Mouse (Mus musculus): ENCODE data around the gene Ruvbl2. TPM values are rescaled to one million over a fixed set of nuclear protein-coding genes. Genes with fewer than 3 reads are reported as not detected.
A peak's percentile ranks its signal among the peaks of the same experiment; 100 is the strongest.

Ruvbl2 gene
- polyA plus RNA-seq, 1 experiment from 2014 or later: 179 TPM

- Histone ChIP-seq H3K27ac (replicated peaks; ENCODE audit: low read depth, low read length) (no peak overlapping the region), H3K9ac (replicated peaks; ENCODE audit: low read length) (no peak overlapping the region), H3K36me3 (replicated peaks; ENCODE audit: control insufficient read depth, insufficient read depth, low read depth, low read length) (no peaks in the 10 kb centered on the region), H3K27me3 (ENCODE audit: control insufficient read depth, insufficient read depth, low read length) (peaks cover 61% of the 10 kb centered on the region), H3K9me3 (replicated peaks; ENCODE audit: control insufficient read depth, low read length) (no peaks in the 10 kb centered on the region), H3K4me3 (ENCODE audit: low read depth, low read length) (no peak overlapping the region), H3K4me1 (ENCODE audit: control insufficient read depth, insufficient read depth, low read length) (peaks cover 3% of the 10 kb centered on the region), H3K4me2 (ENCODE audit: low read depth, low read length) (no peak overlapping the region)
- 90% methylated on average over 17 of the region's 17 CpGs for WGBS
- ATAC-seq (replicated peaks; ENCODE audit: insufficient number of reproducible peaks, low FRiP score, low TSS enrichment, low read depth) (no peak), DNase-seq (ENCODE audit: low spot score) (no peak)
These were observed 28.9 kb downstream of the Ruvbl2 start for GRCm38 (mm10) chr7:45408949-45409348.

DNA sequence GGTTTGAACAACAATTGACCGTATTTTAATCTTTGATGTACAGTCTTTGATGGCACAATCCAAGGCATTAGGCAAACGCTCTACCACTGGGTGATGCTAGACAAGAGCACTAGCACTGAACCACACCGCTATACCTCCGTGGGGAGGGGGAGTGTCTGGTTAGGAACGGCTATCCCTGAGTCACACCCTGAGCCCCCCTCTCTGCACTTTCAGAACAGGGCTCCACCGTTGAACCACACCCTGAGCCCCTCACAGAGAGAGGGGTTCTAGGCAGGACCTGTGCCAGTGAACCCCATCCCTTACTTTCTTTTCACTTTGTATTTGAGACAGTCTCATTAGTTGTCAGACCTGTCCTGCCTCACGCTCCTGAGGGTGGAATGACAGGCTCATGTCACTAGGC lies 29.5 kb downstream of the Ruvbl2 start:
- no peaks in the 10 kb centered on the region for H3K36me3 ChIP-seq (replicated peaks; ENCODE audit: control insufficient read depth, insufficient read depth, low read depth, low read length)
- H3K27ac ChIP-seq (replicated peaks; ENCODE audit: low read depth, low read length): no peak overlapping the region
- ATAC-seq (replicated peaks; ENCODE audit: insufficient number of reproducible peaks, low FRiP score, low TSS enrichment, low read depth) (no peak), DNase-seq (ENCODE audit: low spot score) (no peak)
- no peak overlapping the region for H3K9ac ChIP-seq (replicated peaks; ENCODE audit: low read length)
- no peak overlapping the region for H3K4me3 ChIP-seq (ENCODE audit: low read depth, low read length)
- WGBS: 69% methylated on average over 7 of the region's 7 CpGs
- peaks cover 3% of the 10 kb centered on the region for H3K4me1 ChIP-seq (ENCODE audit: control insufficient read depth, insufficient read depth, low read length)
- H3K4me2 ChIP-seq (ENCODE audit: low read depth, low read length): no peak overlapping the region
- H3K27me3 ChIP-seq (ENCODE audit: control insufficient read depth, insufficient read depth, low read length): peaks cover 55% of the 10 kb centered on the region
- no peaks in the 10 kb centered on the region for H3K9me3 ChIP-seq (replicated peaks; ENCODE audit: control insufficient read depth, low read length)

DNA sequence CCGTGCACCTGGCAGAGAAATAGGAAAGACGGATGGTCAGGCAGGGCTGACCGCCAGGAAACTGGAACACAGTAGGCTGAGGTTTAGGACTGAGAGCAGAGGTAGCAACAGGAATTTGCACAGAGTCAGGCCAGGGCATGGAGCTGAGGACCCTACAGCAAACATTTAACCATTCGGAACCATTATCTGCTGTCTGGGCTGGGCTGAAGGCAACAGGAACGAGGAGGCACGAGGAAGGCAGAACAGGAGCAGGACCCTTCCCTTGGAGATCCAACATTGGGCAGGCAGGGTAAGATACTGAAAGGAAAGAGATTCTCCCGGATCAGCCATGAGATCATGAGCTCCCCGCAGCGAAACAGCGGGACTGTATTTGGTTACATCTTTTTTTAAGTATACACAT lies 30.1 kb downstream of the Ruvbl2 start:
- Histone ChIP-seq H3K4me1 (ENCODE audit: control insufficient read depth, insufficient read depth, low read length) (peaks cover 3% of the 10 kb centered on the region), H3K4me2 (ENCODE audit: low read depth, low read length) (no peak overlapping the region), H3K27ac (replicated peaks; ENCODE audit: low read depth, low read length) (no peak overlapping the region), H3K27me3 (ENCODE audit: control insufficient read depth, insufficient read depth, low read length) (peaks cover 50% of the 10 kb centered on the region), H3K36me3 (replicated peaks; ENCODE audit: control insufficient read depth, insufficient read depth, low read depth, low read length) (no peaks in the 10 kb centered on the region), H3K9me3 (replicated peaks; ENCODE audit: control insufficient read depth, low read length) (no peaks in the 10 kb centered on the region), H3K9ac (replicated peaks; ENCODE audit: low read length) (no peak overlapping the region), H3K4me3 (ENCODE audit: low read depth, low read length) (no peak overlapping the region)
- WGBS: 85% methylated on average over 10 of the region's 10 CpGs
- DNase-seq (ENCODE audit: low spot score) (no peak), ATAC-seq (replicated peaks; ENCODE audit: insufficient number of reproducible peaks, low FRiP score, low TSS enrichment, low read depth) (no peak)

DNA sequence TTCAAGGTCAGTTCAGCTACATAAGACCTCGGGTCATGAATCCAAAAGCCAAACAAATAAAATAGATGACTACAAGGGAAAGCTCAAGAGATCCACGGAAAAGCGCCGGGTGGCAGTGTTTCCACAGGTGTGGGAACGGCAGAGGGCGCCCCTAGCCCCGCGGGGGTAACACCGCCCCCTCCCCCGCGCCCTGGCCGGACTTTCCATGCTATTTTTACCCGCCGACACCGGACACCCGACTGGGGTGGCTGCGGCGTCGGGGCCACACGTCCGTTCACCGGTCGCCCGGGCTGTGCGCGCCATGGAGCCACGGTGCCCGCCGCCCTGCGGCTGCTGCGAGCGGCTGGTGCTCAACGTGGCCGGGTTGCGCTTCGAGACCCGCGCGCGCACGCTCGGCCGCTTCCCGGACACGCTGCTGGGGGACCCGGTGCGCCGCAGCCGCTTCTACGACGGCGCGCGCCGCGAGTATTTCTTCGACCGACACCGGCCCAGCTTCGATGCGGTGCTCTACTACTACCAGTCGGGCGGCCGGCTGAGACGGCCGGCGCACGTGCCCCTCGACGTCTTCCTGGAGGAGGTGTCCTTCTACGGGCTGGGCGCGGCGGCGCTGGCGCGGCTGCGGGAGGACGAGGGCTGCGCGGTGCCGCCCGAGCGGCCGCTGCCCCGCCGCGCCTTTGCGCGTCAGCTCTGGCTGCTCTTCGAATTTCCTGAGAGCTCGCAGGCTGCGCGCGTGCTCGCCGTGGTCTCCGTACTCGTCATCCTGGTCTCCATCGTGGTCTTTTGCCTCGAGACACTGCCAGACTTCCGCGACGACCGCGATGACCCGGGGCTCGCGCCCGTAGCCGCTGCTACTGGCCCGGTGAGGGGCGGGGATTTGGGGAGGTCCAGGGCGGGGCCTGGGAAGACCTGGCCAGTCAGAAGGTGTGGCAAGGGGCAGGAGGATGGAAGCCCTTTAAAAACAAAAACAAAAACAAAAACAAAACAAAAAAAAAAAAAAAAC lies 31.4 kb downstream of the Ruvbl2 start:
- Histone ChIP-seq H3K4me3 (ENCODE audit: low read depth, low read length) (peak overlapping the region; percentile 33), H3K27ac (replicated peaks; ENCODE audit: low read depth, low read length) (no peak overlapping the region), H3K4me2 (ENCODE audit: low read depth, low read length) (peak overlapping the region; percentile 50), H3K4me1 (ENCODE audit: control insufficient read depth, insufficient read depth, low read length) (peaks cover 3% of the 10 kb centered on the region), H3K27me3 (ENCODE audit: control insufficient read depth, insufficient read depth, low read length) (peaks cover 46% of the 10 kb centered on the region), H3K36me3 (replicated peaks; ENCODE audit: control insufficient read depth, insufficient read depth, low read depth, low read length) (no peaks in the 10 kb centered on the region), H3K9ac (replicated peaks; ENCODE audit: low read length) (peak overlapping the region; percentile 33), H3K9me3 (replicated peaks; ENCODE audit: control insufficient read depth, low read length) (no peaks in the 10 kb centered on the region)
- under 1% methylated on average over 111 of the region's 114 CpGs for WGBS
- ATAC-seq (replicated peaks; ENCODE audit: insufficient number of reproducible peaks, low FRiP score, low TSS enrichment, low read depth) (no peak), DNase-seq (ENCODE audit: low spot score) (no peak)

GRCm38 (mm10) chr7:45405091-45406075 lies 32.5 kb downstream of the Ruvbl2 start, which contains the start of gene Kcna7:
Gene Kcna7 (plus strand): TSS chr7:45405653.
- Histone ChIP-seq H3K4me3 (ENCODE audit: low read depth, low read length) (peak within 1 kb of the TSS; percentile 33), H3K27ac (replicated peaks; ENCODE audit: low read depth, low read length) (no peak within 1 kb of the TSS), H3K36me3 (replicated peaks; ENCODE audit: control insufficient read depth, insufficient read depth, low read depth, low read length) (no peaks in the 10 kb centered on the region), H3K27me3 (ENCODE audit: control insufficient read depth, insufficient read depth, low read length) (peaks cover 39% of the 10 kb centered on the region), H3K4me2 (ENCODE audit: low read depth, low read length) (peak within 1 kb of the TSS; percentile 50), H3K9me3 (replicated peaks; ENCODE audit: control insufficient read depth, low read length) (no peaks in the 10 kb centered on the region), H3K9ac (replicated peaks; ENCODE audit: low read length) (peak within 1 kb of the TSS; percentile 33), H3K4me1 (ENCODE audit: control insufficient read depth, insufficient read depth, low read length) (peaks cover 3% of the 10 kb centered on the region)
- DNase-seq (ENCODE audit: low spot score) (peak; percentile 64), ATAC-seq (replicated peaks; ENCODE audit: insufficient number of reproducible peaks, low FRiP score, low TSS enrichment, low read depth) (no peak)
- 12% methylated on average over 28 of the region's 28 CpGs for WGBS

- Histone ChIP-seq H3K27ac (replicated peaks; ENCODE audit: low read depth, low read length) (no peak overlapping the region), H3K9me3 (replicated peaks; ENCODE audit: control insufficient read depth, low read length) (no peaks in the 10 kb centered on the region), H3K4me3 (ENCODE audit: low read depth, low read length) (no peak overlapping the region), H3K9ac (replicated peaks; ENCODE audit: low read length) (no peak overlapping the region), H3K4me1 (ENCODE audit: control insufficient read depth, insufficient read depth, low read length) (peaks cover 3% of the 10 kb centered on the region), H3K4me2 (ENCODE audit: low read depth, low read length) (no peak overlapping the region), H3K27me3 (ENCODE audit: control insufficient read depth, insufficient read depth, low read length) (peaks cover 36% of the 10 kb centered on the region), H3K36me3 (replicated peaks; ENCODE audit: control insufficient read depth, insufficient read depth, low read depth, low read length) (no peaks in the 10 kb centered on the region)
- ATAC-seq (replicated peaks; ENCODE audit: insufficient number of reproducible peaks, low FRiP score, low TSS enrichment, low read depth) (no peak), DNase-seq (ENCODE audit: low spot score) (peak; percentile 78)
- 45% methylated on average over 6 of the region's 6 CpGs for WGBS
These were observed 34.2 kb downstream of the Ruvbl2 start for GRCm38 (mm10) chr7:45403532-45404261.

DNA sequence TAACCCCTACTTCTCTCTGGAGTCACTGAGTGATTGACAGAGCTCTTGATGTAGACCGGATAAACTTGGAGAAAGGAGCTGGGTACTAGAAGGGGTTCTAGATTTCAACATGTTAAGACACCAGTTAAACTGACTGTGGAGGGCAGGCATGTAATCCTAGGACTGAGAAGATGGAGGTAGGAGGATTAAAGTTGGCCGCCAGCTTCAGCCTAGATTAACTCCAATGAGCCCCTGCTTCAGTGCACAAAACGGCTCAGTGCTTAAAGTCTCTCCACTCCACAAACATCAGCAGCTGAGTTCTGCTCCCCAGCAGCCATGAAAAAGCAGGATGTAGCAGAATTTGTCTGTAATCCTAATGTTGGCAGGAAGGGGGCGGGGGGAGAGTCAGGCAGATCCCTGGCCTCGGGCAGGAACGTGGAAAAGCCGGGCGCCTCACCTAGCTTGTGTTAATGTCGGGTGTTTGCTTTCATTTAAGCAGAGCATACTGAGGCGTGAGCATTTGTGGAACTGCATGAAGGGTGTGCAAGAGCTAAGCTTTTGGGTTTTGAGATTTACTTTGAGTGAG lies 36.3 kb downstream of the Ruvbl2 start:
- ATAC-seq (replicated peaks; ENCODE audit: insufficient number of reproducible peaks, low FRiP score, low TSS enrichment, low read depth) (no peak), DNase-seq (ENCODE audit: low spot score) (no peak)
- H3K4me3 ChIP-seq (ENCODE audit: low read depth, low read length): no peak overlapping the region
- WGBS: 68% methylated on average over 10 of the region's 10 CpGs
- H3K27me3 ChIP-seq (ENCODE audit: control insufficient read depth, insufficient read depth, low read length): peaks cover 15% of the 10 kb centered on the region
- no peaks in the 10 kb centered on the region for H3K36me3 ChIP-seq (replicated peaks; ENCODE audit: control insufficient read depth, insufficient read depth, low read depth, low read length)
- peaks cover 3% of the 10 kb centered on the region for H3K4me1 ChIP-seq (ENCODE audit: control insufficient read depth, insufficient read depth, low read length)
- no peak overlapping the region for H3K27ac ChIP-seq (replicated peaks; ENCODE audit: low read depth, low read length)
- no peaks in the 10 kb centered on the region for H3K9me3 ChIP-seq (replicated peaks; ENCODE audit: control insufficient read depth, low read length)
- H3K9ac ChIP-seq (replicated peaks; ENCODE audit: low read length): no peak overlapping the region
- H3K4me2 ChIP-seq (ENCODE audit: low read depth, low read length): no peak overlapping the region
